8 mouse cellular contexts compared by ENCODE assay signal in genomic region chr9:40414498-40414903, GRCm38 (mm10).
DNase-seq lines count a peak whose midpoint lies in the region; ATAC-seq and TF ChIP-seq lines count a peak whose summit lies in the region.

No protein-coding gene starts in this region.

- H3K27ac ChIP-seq in bone marrow macrophage, adult 2 months (ENCODE audit: insufficient read depth, low read depth, low read length), result peak overlapping the region; percentile 26; the same call in 1 of the 2 replicates
- peak overlapping the region; percentile 52 for H3K27ac ChIP-seq in embryonic fibroblast, embryonic 13.5 days (ENCODE audit: insufficient read depth, low read length)
- peak overlapping the region; percentile 83 for H3K27ac ChIP-seq in heart, embryonic 10.5 days
- no peak overlapping the region for H3K27ac ChIP-seq in kidney, embryonic 14.5 days (ENCODE audit: low read depth, low read length)
- H3K27ac ChIP-seq in liver, embryonic 11.5 days (ENCODE audit: low read depth, low read length), result no peak overlapping the region

- TF ChIP-seq POLR2A in bone marrow macrophage, adult 2 months (IDR thresholded peaks at IDR 0.05; ENCODE audit: borderline replicate concordance, low read depth, low read length), result no peak
- TF ChIP-seq POLR2A in embryonic fibroblast, embryonic 13.5 days (IDR thresholded peaks at IDR 0.05; ENCODE audit: low read depth, low read length), result peak; percentile 96

- H3K4me2 ChIP-seq in kidney, embryonic 14.5 days (replicated peaks; ENCODE audit: low read depth, low read length), result peak overlapping the region; percentile 89
- H3K4me2 ChIP-seq in liver, embryonic 11.5 days, result peak overlapping the region; percentile 71

- no peak for TF ChIP-seq CTCF in bone marrow macrophage, adult 2 months (IDR thresholded peaks at IDR 0.05; ENCODE audit: low read depth, low read length)
- no peak for TF ChIP-seq CTCF in embryonic fibroblast, embryonic 13.5 days (IDR thresholded peaks at IDR 0.05; ENCODE audit: borderline replicate concordance, insufficient read depth, low read length)

- peak; percentile 88 for DNase-seq in 3T3-L1 (ENCODE audit: low read depth, low spot score)
- DNase-seq in heart, embryonic 10.5 days (ENCODE audit: low spot score), result peak; percentile 90
- DNase-seq in liver, embryonic 11.5 days (ENCODE audit: low spot score), result peak; percentile 70
- DNase-seq in monocyte, adult 2 months (ENCODE audit: low read depth in 1 of 2, low spot score in 2 of 2), result peak; percentile 35 to 36
- DNase-seq in spleen, postnatal 4 days (ENCODE audit: low spot score in 2 of 2), result peak; percentile 61 to 77

- peaks cover 2% of the 10 kb centered on the region; the same call in 1 of the 2 replicates for H3K4me1 ChIP-seq in bone marrow macrophage, adult 2 months (ENCODE audit: control insufficient read depth, insufficient read depth, low read length)
- no peaks in the 10 kb centered on the region for H3K4me1 ChIP-seq in embryonic fibroblast, embryonic 13.5 days (ENCODE audit: control insufficient read depth, insufficient read depth, low read length)
- peaks cover 13% of the 10 kb centered on the region; the same call in 1 of the 2 replicates for H3K4me1 ChIP-seq in heart, embryonic 10.5 days
- no peaks in the 10 kb centered on the region for H3K4me1 ChIP-seq in kidney, embryonic 14.5 days (ENCODE audit: control insufficient read depth, insufficient read depth, low read length)
- no peaks in the 10 kb centered on the region for H3K4me1 ChIP-seq in liver, embryonic 11.5 days (replicated peaks; ENCODE audit: control insufficient read depth, insufficient read depth, low read length)

- H3K27me3 ChIP-seq in heart, embryonic 10.5 days (ENCODE audit: insufficient read depth, poor library complexity, severe bottlenecking), result no peaks in the 10 kb centered on the region
- no peaks in the 10 kb centered on the region for H3K27me3 ChIP-seq in kidney, embryonic 14.5 days (ENCODE audit: control insufficient read depth, insufficient read depth, low read length)
- H3K27me3 ChIP-seq in liver, embryonic 11.5 days (replicated peaks; ENCODE audit: control insufficient read depth, insufficient read depth, low read length), result no peaks in the 10 kb centered on the region

- WGBS in heart, embryonic 10.5 days, result 2% methylated on average over 15 of the region's 15 CpGs
- WGBS in kidney, embryonic 14.5 days, result under 1% methylated on average over 15 of the region's 15 CpGs
- 3% methylated on average over 15 of the region's 15 CpGs for WGBS in liver, embryonic 11.5 days

- H3K9me3 ChIP-seq in heart, embryonic 10.5 days, result no peaks in the 10 kb centered on the region
- no peaks in the 10 kb centered on the region for H3K9me3 ChIP-seq in kidney, embryonic 14.5 days (ENCODE audit: control insufficient read depth, low read length)
- H3K9me3 ChIP-seq in liver, embryonic 11.5 days (ENCODE audit: control insufficient read depth, low read length), result no peaks in the 10 kb centered on the region

- peak; percentile 79 for ATAC-seq in kidney, embryonic 14.5 days (ENCODE audit: low FRiP score, low TSS enrichment)
- ATAC-seq in liver, embryonic 11.5 days (replicated peaks; ENCODE audit: low FRiP score), result peak; percentile 81

- H3K9ac ChIP-seq in kidney, embryonic 14.5 days (ENCODE audit: low read depth, low read length), result peak overlapping the region; percentile 73
- H3K9ac ChIP-seq in liver, embryonic 11.5 days (ENCODE audit: low read depth, low read length), result peak overlapping the region; percentile 56

- H3K36me3 ChIP-seq in heart, embryonic 10.5 days, result 0 out of 2 replicates have a peak, but pooled peaks cover 2% of the 10 kb centered on the region
- H3K36me3 ChIP-seq in kidney, embryonic 14.5 days (ENCODE audit: control insufficient read depth, insufficient read depth, low read length), result no peaks in the 10 kb centered on the region
- no peaks in the 10 kb centered on the region; the same call in 1 of the 2 replicates for H3K36me3 ChIP-seq in liver, embryonic 11.5 days (ENCODE audit: control insufficient read depth, insufficient read depth, low read length)

- H3K4me3 ChIP-seq in bone marrow macrophage, adult 2 months (ENCODE audit: insufficient read depth, low read length), result peak overlapping the region; percentile 80
- H3K4me3 ChIP-seq in embryonic fibroblast, embryonic 13.5 days (ENCODE audit: insufficient read depth, low read length), result peak overlapping the region; percentile 98
- H3K4me3 ChIP-seq in heart, embryonic 10.5 days, result peak overlapping the region; percentile 72
- peak overlapping the region; percentile 60 for H3K4me3 ChIP-seq in kidney, embryonic 14.5 days (ENCODE audit: low read length)
- peak overlapping the region; percentile 61 for H3K4me3 ChIP-seq in liver, embryonic 11.5 days (ENCODE audit: low read depth, low read length)

Comparison
In these comparisons a context has a peak if more than half of its experiments do, and no peak if none do; other contexts are left out.
1. DNase-seq: peak in every context shown above with its lines; median percentile 90 in heart, embryonic 10.5 days; 88 in 3T3-L1; 70 in liver, embryonic 11.5 days; 69 in spleen, postnatal 4 days; 36 in monocyte, adult 2 months.
2. H3K27ac ChIP-seq: peak in bone marrow macrophage, adult 2 months (single experiment), embryonic fibroblast, embryonic 13.5 days (single experiment) and heart, embryonic 10.5 days (single experiment); none in kidney, embryonic 14.5 days (single experiment) and liver, embryonic 11.5 days (single experiment).
3. Peak in every context shown above with its lines, with median percentiles within 50 percentile points of each other: H3K4me3 ChIP-seq.